Mouse (Mus musculus) megakaryocyte-erythroid progenitor cell, adult 5-6 weeks (primary cell): ENCODE data around the gene Tvp23b. TPM values are rescaled to one million over a fixed set of nuclear protein-coding genes. Genes with fewer than 3 reads are reported as not detected.

Source experiments
- ATAC-seq: replicated peaks from 2 replicates; pipeline ENCODE4 v1.8.0; 2016; ENCODE audit warnings: mild to moderate bottlenecking, inconsistent platforms; ENCODE audit not compliant: severe bottlenecking, poor library complexity, low FRiP score, low TSS enrichment
- total RNA-seq, 2 experiments: library from RNA; stranded (forward) in 1 of 2; stranded (reverse) in 1 of 2; fragments of 200-1000, 215-1000 nt in 1 of 2; fragments of >200 nt in 1 of 2; fragmentation: Nextera tagmentation in 1 of 2; gene quantifications; 2 replicates each; pipeline ENCODE4 v1.2.3; 2014 to 2017

Gene Tvp23b
- total RNA-seq, 2 experiments from 2014 or later: 32.2 to 47.2 TPM

- no peak for ATAC-seq
Observed at GRCm38 (mm10) chr11:62934795-62935514, 55.7 kb downstream of the Tvp23b start.

- no peak for ATAC-seq
Observed at GRCm38 (mm10) chr11:62937986-62938385, 58.7 kb downstream of the Tvp23b start.

- ATAC-seq: no peak
Observed at GRCm38 (mm10) chr11:62938921-62939320, 59.7 kb downstream of the Tvp23b start.

GRCm38 (mm10) chr11:62940176-62940575 is 60.9 kb downstream of the Tvp23b start:
- no peak for ATAC-seq

GRCm38 (mm10) chr11:62943538-62943937 is 64.3 kb downstream of the Tvp23b start:
- ATAC-seq: no peak

GRCm38 (mm10) chr11:62945514-62945913 is 66.3 kb downstream of the Tvp23b start:
- no peak for ATAC-seq

GRCm38 (mm10) chr11:62949548-62949947 is 70.3 kb downstream of the Tvp23b start:
- ATAC-seq: no peak

- ATAC-seq: no peak
Observed at GRCm38 (mm10) chr11:62951012-62951411, 71.8 kb downstream of the Tvp23b start, which contains the start of gene Cdrt4. Gene Cdrt4, plus strand, starts transcription at chr11:62951193.

- ATAC-seq: no peak
Observed at GRCm38 (mm10) chr11:62954766-62955165, 75.5 kb downstream of the Tvp23b start.

- no peak for ATAC-seq
Observed at GRCm38 (mm10) chr11:62955186-62955585, 75.9 kb downstream of the Tvp23b start.

- no peak for ATAC-seq
Observed at GRCm38 (mm10) chr11:62955776-62956175, 76.5 kb downstream of the Tvp23b start.

GRCm38 (mm10) chr11:62957626-62958180 is 78.4 kb downstream of the Tvp23b start:
- no peak for ATAC-seq

- no peak for ATAC-seq
Observed at GRCm38 (mm10) chr11:62963292-62963691, 84.0 kb downstream of the Tvp23b start.

GRCm38 (mm10) chr11:62966424-62966764 is 87.1 kb downstream of the Tvp23b start:
- no peak for ATAC-seq

Other genes starting within 250 kb of the Tvp23b start
- 2.1 and 3.1 TPM in 2 replicates for gene Lrrc75a, start 230.9 kb upstream of the Tvp23b start, total RNA-seq (2014; fragmentation: Nextera tagmentation)
- gene Lrrc75a, start 230.9 kb upstream of the Tvp23b start, total RNA-seq (2017): 0.99 and 1.8 TPM in 2 replicates
- gene Mmgt2, start 230.8 kb upstream of the Tvp23b start, total RNA-seq (2014; fragmentation: Nextera tagmentation): 16.4 and 29.7 TPM in 2 replicates
- 9.1 and 14.8 TPM in 2 replicates for gene Mmgt2, start 230.8 kb upstream of the Tvp23b start, total RNA-seq (2017)
- 0.13 and 0.67 TPM in 2 replicates for gene Zfp287, start 147.6 kb upstream of the Tvp23b start, total RNA-seq (2014; fragmentation: Nextera tagmentation)
- 0.88 TPM in 1 of 2 replicates, not detected in the other for gene Zfp287, start 147.6 kb upstream of the Tvp23b start, total RNA-seq (2017)
- gene Gm10428, start 126.4 kb upstream of the Tvp23b start, total RNA-seq (2014; fragmentation: Nextera tagmentation): not detected in 2 replicates
- not detected in 2 replicates for gene Gm10428, start 126.4 kb upstream of the Tvp23b start, total RNA-seq (2017)
- 1.8 and 2.6 TPM in 2 replicates for gene Zfp286, start 90.0 kb upstream of the Tvp23b start, total RNA-seq (2014; fragmentation: Nextera tagmentation)
- gene Zfp286, start 90.0 kb upstream of the Tvp23b start, total RNA-seq (2017): 0.57 TPM in 1 of 2 replicates, not detected in the other
- gene Trim16, start 59.2 kb upstream of the Tvp23b start, total RNA-seq (2014; fragmentation: Nextera tagmentation): 7.5 and 9.7 TPM in 2 replicates
- 5.5 and 8.4 TPM in 2 replicates for gene Trim16, start 59.2 kb upstream of the Tvp23b start, total RNA-seq (2017)
- 2.4 TPM in 1 of 2 replicates, not detected in the other for gene Fbxw10, start 32.4 kb upstream of the Tvp23b start, total RNA-seq (2014; fragmentation: Nextera tagmentation)
- gene Fbxw10, start 32.4 kb upstream of the Tvp23b start, total RNA-seq (2017): 0.91 and 2.3 TPM in 2 replicates
- gene Cdrt4, start 71.7 kb downstream of the Tvp23b start, total RNA-seq (2014; fragmentation: Nextera tagmentation): not detected in 2 replicates
- gene Cdrt4, start 71.7 kb downstream of the Tvp23b start, total RNA-seq (2017): not detected in 2 replicates
- gene Tekt3, start 182.2 kb downstream of the Tvp23b start, total RNA-seq (2014; fragmentation: Nextera tagmentation): not detected in 2 replicates
- gene Tekt3, start 182.2 kb downstream of the Tvp23b start, total RNA-seq (2017): not detected in 2 replicates
- gene Pmp22, start 249.5 kb downstream of the Tvp23b start, total RNA-seq (2014; fragmentation: Nextera tagmentation): not detected in 2 replicates
- not detected in 2 replicates for gene Pmp22, start 249.5 kb downstream of the Tvp23b start, total RNA-seq (2017)